Mouse (Mus musculus): ENCODE data around the gene 1700016D06Rik.

Gene 1700016D06Rik

GRCm38 (mm10) chr8:11701033-11701362, at the start of gene 1700016D06Rik:
Gene 1700016D06Rik, minus strand, starts transcription at chr8:11701063.
- H3K36me3 ChIP-seq (ENCODE audit: control insufficient read depth, insufficient read depth, low read length, poor library complexity, severe bottlenecking), result no peaks in the 10 kb centered on the region

GRCm38 (mm10) chr8:11749472-11749871, 48.6 kb upstream of the 1700016D06Rik start:
- no peaks in the 10 kb centered on the region for H3K27me3 ChIP-seq (ENCODE audit: control insufficient read depth, insufficient read depth, low read length, poor library complexity, severe bottlenecking)
- DNase-seq (ENCODE audit: low read depth, low spot score), result no peak
- no peaks in the 10 kb centered on the region for H3K36me3 ChIP-seq (ENCODE audit: control insufficient read depth, insufficient read depth, low read length, poor library complexity, severe bottlenecking)

More at GRCm38 (mm10) chr8:11701033-11701362, at the start of gene 1700016D06Rik:
- no peak for DNase-seq (ENCODE audit: low read depth, low spot score)
- H3K27me3 ChIP-seq (ENCODE audit: control insufficient read depth, insufficient read depth, low read length, poor library complexity, severe bottlenecking), result 0 out of 2 replicates have a peak, but pooled peaks cover 2% of the 10 kb centered on the region

DNA sequence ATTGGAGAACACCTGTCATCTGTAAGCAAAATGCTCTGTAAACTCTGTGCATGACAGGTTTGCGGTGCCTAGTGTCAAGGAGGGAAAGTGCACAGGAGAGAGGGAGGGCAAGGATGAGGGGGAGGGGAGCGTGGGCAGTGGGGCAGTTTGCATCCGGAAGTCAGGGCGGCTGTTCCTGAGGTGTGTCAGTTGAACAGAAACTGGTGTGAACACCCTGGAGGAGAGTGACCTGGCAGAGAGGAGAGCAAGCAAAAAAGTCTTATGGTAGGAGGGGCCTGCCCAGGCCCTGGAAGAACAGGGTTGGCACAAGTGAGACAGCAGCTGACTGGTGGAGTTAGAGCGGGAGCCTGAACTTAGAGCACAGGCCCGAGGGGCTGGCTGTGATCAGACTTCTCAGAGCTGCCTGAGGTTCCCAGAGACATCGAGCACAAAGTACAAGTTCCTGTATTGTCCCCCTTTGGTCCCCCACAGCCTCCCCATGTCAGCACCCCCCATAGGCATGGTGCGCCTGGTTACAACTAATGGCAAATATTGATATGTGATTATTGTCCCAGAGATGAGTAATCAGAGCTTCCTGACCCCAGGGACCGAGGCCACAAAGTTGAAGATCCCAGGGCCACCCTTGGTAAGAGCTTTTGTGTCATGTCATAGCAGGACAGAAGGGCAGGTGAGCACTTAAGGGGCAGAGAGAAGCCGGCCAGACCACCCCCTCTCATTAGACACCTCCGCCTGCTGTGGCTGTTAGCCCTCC, 46.2 kb upstream of the 1700016D06Rik start:
- Histone ChIP-seq H3K36me3 (ENCODE audit: control insufficient read depth, insufficient read depth, low read length, poor library complexity, severe bottlenecking) (no peaks in the 10 kb centered on the region), H3K27me3 (ENCODE audit: control insufficient read depth, insufficient read depth, low read length, poor library complexity, severe bottlenecking) (no peaks in the 10 kb centered on the region)
- no peak for DNase-seq (ENCODE audit: low read depth, low spot score)

DNA sequence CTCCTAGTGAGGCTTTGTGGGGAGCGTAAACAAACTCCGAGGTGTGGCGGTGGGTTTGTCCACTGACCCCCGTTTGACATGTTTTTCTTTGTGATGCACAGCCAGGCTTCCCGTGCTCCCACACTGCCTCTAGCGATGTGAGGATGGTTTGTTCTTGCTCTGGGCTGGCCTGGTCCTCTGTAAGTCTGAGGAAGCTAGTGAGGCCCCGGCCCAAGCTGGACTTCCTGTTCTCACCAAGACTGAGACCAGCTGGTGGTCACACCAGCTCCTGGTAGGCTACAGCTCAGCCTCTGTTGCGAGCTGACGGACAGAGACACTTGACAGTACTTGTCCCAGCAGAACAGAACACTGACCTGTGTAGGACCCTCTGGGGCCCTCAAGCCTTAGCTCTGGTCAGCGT, 42.7 kb upstream of the 1700016D06Rik start:
- DNase-seq (ENCODE audit: low read depth, low spot score), result no peak
- H3K36me3 ChIP-seq (ENCODE audit: control insufficient read depth, insufficient read depth, low read length, poor library complexity, severe bottlenecking), result no peaks in the 10 kb centered on the region
- H3K27me3 ChIP-seq (ENCODE audit: control insufficient read depth, insufficient read depth, low read length, poor library complexity, severe bottlenecking), result no peaks in the 10 kb centered on the region

DNA sequence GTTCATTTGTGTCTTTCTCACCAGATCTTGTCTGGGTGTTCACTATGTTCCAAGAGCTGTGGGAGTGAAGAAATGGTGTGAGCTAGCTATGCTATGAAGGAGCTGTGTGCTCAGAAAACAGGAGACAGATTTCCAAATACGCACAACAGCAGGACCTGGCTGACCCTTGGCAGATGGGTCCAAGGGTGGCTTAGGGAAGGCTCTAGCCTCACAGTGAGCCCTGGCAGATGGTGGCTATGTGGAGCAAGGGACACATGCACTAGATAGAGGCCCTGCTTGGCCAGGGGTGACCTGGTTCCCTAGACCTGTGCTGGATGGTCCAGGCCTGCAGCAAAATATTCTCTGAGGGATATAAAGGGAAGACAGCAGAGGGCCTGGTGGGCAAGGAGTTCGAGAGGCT, 40.0 kb upstream of the 1700016D06Rik start:
- DNase-seq (ENCODE audit: low read depth, low spot score), result no peak
- Histone ChIP-seq H3K36me3 (ENCODE audit: control insufficient read depth, insufficient read depth, low read length, poor library complexity, severe bottlenecking) (no peaks in the 10 kb centered on the region), H3K27me3 (ENCODE audit: control insufficient read depth, insufficient read depth, low read length, poor library complexity, severe bottlenecking) (no peaks in the 10 kb centered on the region)

GRCm38 (mm10) chr8:11739082-11739481, 38.2 kb upstream of the 1700016D06Rik start:
- H3K27me3 ChIP-seq (ENCODE audit: control insufficient read depth, insufficient read depth, low read length, poor library complexity, severe bottlenecking), result no peaks in the 10 kb centered on the region
- H3K36me3 ChIP-seq (ENCODE audit: control insufficient read depth, insufficient read depth, low read length, poor library complexity, severe bottlenecking), result no peaks in the 10 kb centered on the region
- no peak for DNase-seq (ENCODE audit: low read depth, low spot score)

DNA sequence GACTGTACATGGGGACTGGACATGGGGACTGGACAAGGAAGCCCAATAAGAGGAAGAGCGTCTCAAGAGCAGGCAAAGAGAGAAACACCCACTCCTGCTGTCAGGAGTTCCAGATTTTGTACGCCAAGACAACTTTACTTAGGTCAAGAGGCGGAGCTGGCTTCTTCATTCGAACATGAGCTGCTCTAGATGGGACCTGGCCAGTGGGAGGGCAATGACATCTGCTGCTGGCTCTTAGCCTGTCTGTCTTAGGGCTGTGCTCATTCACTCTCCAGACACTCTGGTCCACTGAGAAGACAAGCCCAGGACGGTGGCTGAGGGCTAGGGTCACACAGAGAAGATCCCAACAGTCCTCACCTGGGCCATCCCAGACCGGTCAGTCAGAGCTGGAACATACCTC, 36.2 kb upstream of the 1700016D06Rik start:
- DNase-seq (ENCODE audit: low read depth, low spot score), result no peak
- Histone ChIP-seq H3K36me3 (ENCODE audit: control insufficient read depth, insufficient read depth, low read length, poor library complexity, severe bottlenecking) (no peaks in the 10 kb centered on the region), H3K27me3 (ENCODE audit: control insufficient read depth, insufficient read depth, low read length, poor library complexity, severe bottlenecking) (no peaks in the 10 kb centered on the region)

DNA sequence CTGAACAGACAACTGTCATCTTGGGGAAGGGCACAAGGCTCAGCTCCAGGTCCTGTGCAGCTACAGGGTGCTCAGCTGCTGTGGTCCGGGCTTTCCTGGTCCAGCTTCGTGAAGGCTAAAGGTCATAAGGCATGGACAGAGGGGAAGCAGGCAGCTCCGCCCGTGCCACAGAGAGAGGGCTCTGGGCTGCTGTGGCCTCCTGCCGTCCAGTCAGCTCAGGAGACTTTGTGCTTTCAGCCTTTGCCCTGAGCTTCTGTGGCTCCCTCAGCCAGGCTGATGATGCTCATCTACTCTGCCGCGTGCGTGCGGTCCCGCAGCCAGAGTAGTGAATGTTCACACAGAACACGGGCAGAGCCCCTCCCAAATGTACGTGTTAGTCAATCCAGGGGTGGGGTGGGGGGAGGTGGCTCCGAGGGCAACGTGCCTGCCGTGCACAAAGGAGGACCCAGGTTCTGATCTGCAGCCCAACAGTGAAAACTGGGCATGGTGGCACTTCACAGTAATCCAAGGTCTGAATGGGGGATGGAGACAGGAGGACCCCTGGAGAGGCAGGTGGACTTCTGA, 34.9 kb upstream of the 1700016D06Rik start:
- Histone ChIP-seq H3K36me3 (ENCODE audit: control insufficient read depth, insufficient read depth, low read length, poor library complexity, severe bottlenecking) (no peaks in the 10 kb centered on the region), H3K27me3 (ENCODE audit: control insufficient read depth, insufficient read depth, low read length, poor library complexity, severe bottlenecking) (no peaks in the 10 kb centered on the region)
- DNase-seq (ENCODE audit: low read depth, low spot score), result no peak

DNA sequence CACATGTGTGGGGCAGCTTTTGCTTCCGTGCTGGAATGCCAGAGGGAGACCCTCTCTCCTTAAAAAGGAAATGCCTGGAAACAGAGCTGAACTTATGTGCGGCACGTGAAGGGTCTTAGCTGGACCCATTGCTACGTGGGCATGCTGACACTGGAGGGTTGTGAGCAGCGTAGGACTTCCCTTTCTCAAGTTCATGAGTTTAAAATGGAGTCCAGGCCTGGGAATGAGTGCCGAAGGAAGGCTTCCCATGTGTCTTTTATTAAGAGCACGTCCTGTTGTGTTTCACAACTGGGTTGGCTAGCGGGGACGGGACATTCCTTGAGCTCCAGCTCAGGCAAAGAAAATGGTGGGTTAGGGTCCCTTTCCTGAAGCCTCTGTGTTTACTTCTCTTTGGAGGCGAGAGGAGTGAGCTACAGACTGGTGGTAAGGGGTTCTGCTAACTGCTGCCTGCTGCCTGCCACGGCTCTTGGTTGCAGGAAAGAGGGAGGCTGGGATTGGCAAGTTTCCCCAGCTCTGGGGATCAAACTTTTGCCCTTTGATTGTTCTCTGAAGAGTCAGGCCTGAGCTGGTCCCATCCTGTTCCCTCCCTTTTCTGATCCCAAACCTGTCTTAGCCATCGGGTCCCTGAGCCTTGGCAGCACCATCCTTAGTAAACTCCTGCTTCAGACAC, 29.5 kb upstream of the 1700016D06Rik start:
- Histone ChIP-seq H3K27me3 (ENCODE audit: control insufficient read depth, insufficient read depth, low read length, poor library complexity, severe bottlenecking) (no peaks in the 10 kb centered on the region), H3K36me3 (ENCODE audit: control insufficient read depth, insufficient read depth, low read length, poor library complexity, severe bottlenecking) (no peaks in the 10 kb centered on the region)
- no peak for DNase-seq (ENCODE audit: low read depth, low spot score)

DNA sequence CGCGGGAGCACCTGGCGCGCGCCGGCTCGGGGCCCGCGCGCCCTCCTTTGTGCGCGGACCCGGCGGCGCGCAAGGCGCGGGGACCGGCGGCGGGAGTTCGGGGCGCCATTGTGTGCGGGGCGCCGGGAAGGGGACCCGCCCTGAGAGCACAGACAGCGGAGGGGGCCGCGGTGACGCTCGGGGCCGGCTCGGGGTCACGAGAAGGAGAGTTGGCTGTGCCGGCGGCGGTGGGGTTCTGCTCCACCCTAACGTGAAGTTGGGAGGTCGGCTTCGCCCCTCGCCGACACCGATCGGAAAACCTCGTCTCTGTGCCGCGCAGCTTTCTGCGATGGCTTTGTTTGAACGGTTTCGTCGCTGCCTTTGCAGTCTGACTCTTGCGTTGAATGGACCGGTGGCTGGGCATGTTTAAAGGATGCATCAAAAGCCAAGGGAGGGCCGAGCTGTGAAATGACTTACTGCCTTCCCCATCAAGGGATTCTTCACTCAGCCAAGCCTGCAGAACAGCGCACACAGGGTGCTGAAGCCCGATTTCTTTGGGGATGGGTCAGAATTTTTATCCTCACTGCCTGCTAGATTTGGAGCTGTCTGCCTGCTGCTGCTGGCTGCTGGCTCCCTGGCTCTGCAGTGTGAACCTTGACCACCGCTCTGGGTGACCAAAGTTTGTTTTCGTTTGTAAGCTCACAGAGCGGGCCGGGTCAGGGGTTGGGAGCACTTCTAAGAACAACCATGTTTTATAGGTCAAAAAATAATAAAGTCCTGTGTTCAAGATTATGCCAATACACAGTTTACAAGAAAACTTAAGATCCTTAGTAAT, 27.8 kb upstream of the 1700016D06Rik start:
- H3K36me3 ChIP-seq (ENCODE audit: control insufficient read depth, insufficient read depth, low read length, poor library complexity, severe bottlenecking), result no peaks in the 10 kb centered on the region
- no peaks in the 10 kb centered on the region for H3K27me3 ChIP-seq (ENCODE audit: control insufficient read depth, insufficient read depth, low read length, poor library complexity, severe bottlenecking)
- DNase-seq (ENCODE audit: low read depth, low spot score), result no peak

- Histone ChIP-seq H3K27me3 (ENCODE audit: control insufficient read depth, insufficient read depth, low read length, poor library complexity, severe bottlenecking) (no peaks in the 10 kb centered on the region), H3K36me3 (ENCODE audit: control insufficient read depth, insufficient read depth, low read length, poor library complexity, severe bottlenecking) (no peaks in the 10 kb centered on the region)
- no peak for DNase-seq (ENCODE audit: low read depth, low spot score)
Measured at GRCm38 (mm10) chr8:11727651-11728481, 27.0 kb upstream of the 1700016D06Rik start, which contains the start of gene Arhgef7. Gene Arhgef7, plus strand, starts transcription at chr8:11727721.

DNA sequence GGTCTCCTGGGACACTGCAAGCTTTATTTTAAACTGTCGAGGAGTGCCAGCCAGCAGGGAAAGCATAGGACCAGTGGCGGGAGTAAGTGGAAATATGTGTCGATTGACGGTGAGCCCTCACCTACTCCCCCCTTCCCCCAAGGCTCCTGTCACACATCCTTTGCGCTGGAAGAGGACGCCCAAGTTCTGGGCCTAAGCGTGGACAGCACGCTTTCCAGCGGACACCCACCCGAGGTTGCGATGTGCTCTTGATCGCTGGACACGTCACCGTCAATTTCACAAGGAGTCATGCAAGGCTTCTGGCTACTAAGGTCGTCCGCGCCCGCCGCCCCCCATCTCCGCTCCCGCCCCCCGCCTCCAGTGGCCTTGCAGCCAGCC, 26.4 kb upstream of the 1700016D06Rik start:
- DNase-seq (ENCODE audit: low read depth, low spot score), result no peak
- Histone ChIP-seq H3K36me3 (ENCODE audit: control insufficient read depth, insufficient read depth, low read length, poor library complexity, severe bottlenecking) (no peaks in the 10 kb centered on the region), H3K27me3 (ENCODE audit: control insufficient read depth, insufficient read depth, low read length, poor library complexity, severe bottlenecking) (no peaks in the 10 kb centered on the region)

GRCm38 (mm10) chr8:11717194-11717593, 16.3 kb upstream of the 1700016D06Rik start:
- DNase-seq (ENCODE audit: low read depth, low spot score), result no peak
- Histone ChIP-seq H3K27me3 (ENCODE audit: control insufficient read depth, insufficient read depth, low read length, poor library complexity, severe bottlenecking) (no peaks in the 10 kb centered on the region), H3K36me3 (ENCODE audit: control insufficient read depth, insufficient read depth, low read length, poor library complexity, severe bottlenecking) (no peaks in the 10 kb centered on the region)

DNA sequence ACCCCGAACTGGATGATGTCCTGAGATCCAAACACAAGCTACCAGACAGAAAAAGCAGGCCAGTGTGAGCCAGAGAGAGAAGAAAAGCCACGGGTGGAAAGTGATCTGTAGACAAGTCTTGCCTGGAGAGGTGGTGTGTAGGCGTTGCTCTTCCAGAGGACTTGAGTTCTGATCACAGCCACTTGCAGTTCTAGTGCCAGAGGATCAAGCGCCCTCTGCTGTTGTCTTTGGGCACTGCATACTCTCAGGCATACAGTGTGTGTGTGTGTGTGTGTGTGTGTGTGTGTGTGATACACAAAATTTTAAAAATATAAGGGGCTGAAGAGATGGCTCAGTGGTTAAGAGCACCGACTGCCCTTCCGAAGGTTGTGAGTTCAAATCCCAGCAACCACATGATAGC, 11.4 kb upstream of the 1700016D06Rik start:
- H3K36me3 ChIP-seq (ENCODE audit: control insufficient read depth, insufficient read depth, low read length, poor library complexity, severe bottlenecking), result no peaks in the 10 kb centered on the region
- DNase-seq (ENCODE audit: low read depth, low spot score), result peak; percentile 30
- no peaks in the 10 kb centered on the region for H3K27me3 ChIP-seq (ENCODE audit: control insufficient read depth, insufficient read depth, low read length, poor library complexity, severe bottlenecking)
